Mouse (Mus musculus) gastrocnemius, postnatal 14 days (tissue): ENCODE measurements around the gene Ahrr. TPM values are rescaled to one million over a fixed set of nuclear protein-coding genes. Genes with fewer than 3 reads are reported as not detected.

ENCODE experiments used
- total RNA-seq, 2 experiments: library from RNA; stranded (reverse); gene quantifications; 2 replicates each; pipeline ENCODE4 v1.2.3; 2021

Ahrr gene
- total RNA-seq, 2 experiments from 2014 or later = 0.04 to 0.25 TPM

Other genes with a start within 250 kb of the Ahrr start
- gene Cep72, start 230.0 kb downstream of the Ahrr start, total RNA-seq = 1 to 10 TPM; 1.6 to 2.6 TPM
- gene Slc9a3, start 170.9 kb downstream of the Ahrr start, total RNA-seq = 1 to 10 TPM in 1 of 2 experiments, under 1 TPM in 1; 0.55 to 1.3 TPM
- gene Exoc3, start 83.6 kb downstream of the Ahrr start, total RNA-seq = 10 to 100 TPM; 28.3 to 30.5 TPM
- 10 to 100 TPM; 20.9 to 24.7 TPM for gene Pdcd6, start 25.2 kb upstream of the Ahrr start, total RNA-seq
- gene Sdha, start 57.9 kb upstream of the Ahrr start, total RNA-seq = 100 to 1,000 TPM; 505 to 626 TPM
- 10 to 100 TPM; 37.0 to 43.6 TPM for gene Ccdc127, start 58.0 kb upstream of the Ahrr start, total RNA-seq
- 10 to 100 TPM; 54.0 to 67.5 TPM for gene Lrrc14b, start 71.7 kb upstream of the Ahrr start, total RNA-seq
- gene Zfp72, start 98.5 kb upstream of the Ahrr start, total RNA-seq = 1 to 10 TPM; 1.4 to 1.5 TPM
- gene Ftl1-ps1, start 107.4 kb upstream of the Ahrr start, total RNA-seq = 100 to 1,000 TPM; 146 to 158 TPM
- gene Zfp825, start 201.7 kb upstream of the Ahrr start, total RNA-seq = 1 to 10 TPM; 6.6 to 6.9 TPM